Mouse (Mus musculus) frontal cortex, postnatal 10 days (tissue): ENCODE data around the gene Fam117a.

ENCODE experiments used
- DNase-seq, 2 experiments: peaks; one replicate each; pipeline ENCODE4 v3.0.0; 2022; ENCODE audit warnings: low spot score in 2 of 2, mixed read lengths in 1 of 2

Fam117a gene

DNA sequence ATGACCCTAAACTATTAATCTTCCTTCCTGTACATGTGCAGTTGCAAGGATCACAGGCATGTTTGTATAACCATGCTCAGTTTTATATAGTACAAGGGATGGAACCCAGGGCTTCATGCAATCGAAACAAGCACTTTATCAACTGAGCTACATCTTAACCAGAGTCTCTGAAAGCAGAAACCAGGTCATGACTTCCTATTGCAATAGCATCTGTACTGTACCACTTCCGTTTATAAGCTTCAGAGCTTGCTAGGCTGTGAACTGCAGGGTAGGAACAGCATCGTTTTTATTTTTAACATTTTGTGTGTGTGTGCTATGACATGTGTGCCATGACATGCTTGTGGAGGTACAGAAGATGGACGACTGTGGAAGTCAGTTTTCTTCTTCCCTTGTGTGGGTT is 3.6 kb upstream of the Fam117a start:
- DNase-seq: no peak

DNA sequence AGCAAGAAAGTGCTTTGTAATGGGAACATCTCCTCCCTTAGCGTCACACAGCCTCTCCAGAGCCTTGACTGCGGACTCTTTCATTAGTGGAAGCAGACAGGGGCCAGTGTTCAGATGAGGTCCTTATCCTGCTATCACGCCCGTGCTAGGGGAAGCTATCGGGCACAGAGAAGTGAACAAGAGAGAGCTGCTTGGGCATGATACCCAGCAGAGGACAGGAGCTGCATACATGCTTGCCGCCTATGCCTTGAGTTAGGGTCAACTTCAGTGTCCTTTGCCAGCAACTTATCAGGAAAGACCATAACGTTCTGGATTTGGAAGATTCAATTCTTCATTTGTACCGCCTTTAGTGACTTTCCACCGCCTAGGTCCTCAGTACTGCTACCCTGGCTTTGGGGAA is 3.0 kb upstream of the Fam117a start:
- no peak for DNase-seq

GRCm38 (mm10) chr11:95334448-95335060 is 2.3 kb upstream of the Fam117a start:
- DNase-seq: no peak

DNA sequence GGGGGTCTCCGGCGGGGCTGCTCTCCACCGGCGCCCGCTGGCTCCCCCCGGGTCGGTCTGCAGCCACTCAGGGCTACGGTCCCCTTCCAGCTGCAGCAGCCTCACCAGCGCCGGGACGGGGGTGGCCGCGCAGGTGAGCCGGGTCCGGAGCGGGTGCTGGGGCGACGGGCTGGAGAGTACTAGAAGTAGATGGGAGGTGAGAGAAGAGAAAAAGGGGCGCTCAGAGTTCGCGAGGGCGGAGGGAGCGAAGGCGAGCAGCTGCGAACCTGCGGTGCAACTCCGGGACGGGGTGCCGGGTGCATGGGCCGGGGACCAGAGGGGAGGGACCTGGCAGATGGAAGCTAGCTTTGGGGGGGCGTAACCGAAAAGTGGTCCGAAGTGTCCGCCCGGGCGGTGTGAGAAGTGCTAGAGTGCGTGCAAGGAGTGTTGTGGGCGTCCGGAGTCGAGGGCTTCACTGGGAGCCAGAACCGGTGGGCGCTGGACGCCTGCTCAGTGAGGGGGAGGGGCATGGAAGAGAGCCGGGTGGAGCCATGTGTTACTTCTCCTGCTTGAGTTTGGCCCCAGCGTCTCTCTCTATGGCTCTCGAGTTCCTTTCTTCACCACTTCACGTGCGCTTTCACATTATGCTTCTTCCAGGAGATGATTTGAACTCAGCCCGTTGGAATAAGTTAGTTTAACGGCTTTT is 453 bp downstream of the Fam117a start:
- DNase-seq: peak; percentile 26 to 36

GRCm38 (mm10) chr11:95337846-95338342 is 1.1 kb downstream of the Fam117a start:
- DNase-seq: no peak

DNA sequence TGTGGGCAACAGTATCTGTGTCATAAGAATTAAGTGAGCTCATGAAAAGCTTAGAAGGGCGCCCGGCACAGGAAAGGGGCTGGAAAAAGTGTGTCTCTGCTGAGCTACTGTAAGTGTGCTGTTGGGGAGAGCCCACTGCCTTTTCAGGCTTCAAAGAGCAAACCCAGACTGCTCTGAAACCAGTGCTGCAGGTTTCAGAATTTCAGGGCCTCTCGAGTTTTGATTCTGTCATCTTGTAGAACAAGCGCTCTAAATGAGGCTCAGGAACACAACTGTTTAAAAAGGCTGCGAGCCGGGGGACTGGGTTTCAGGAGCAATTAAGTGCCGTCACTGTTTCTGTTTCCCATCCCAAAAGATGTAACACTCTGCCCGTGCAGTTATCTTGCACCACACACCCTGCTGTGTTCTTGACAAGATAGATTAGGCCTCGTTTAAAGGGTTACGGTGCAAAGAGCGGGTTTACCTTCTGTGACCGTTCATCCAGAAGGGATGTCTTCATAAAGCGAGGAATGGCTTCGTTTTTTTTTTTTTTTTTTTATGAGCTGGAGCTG is 2.7 kb downstream of the Fam117a start:
- no peak for DNase-seq

- no peak for DNase-seq
These were observed 3.4 kb downstream of the Fam117a start for GRCm38 (mm10) chr11:95340259-95340658.

- DNase-seq: no peak
These were observed 3.8 kb downstream of the Fam117a start for GRCm38 (mm10) chr11:95340664-95341063.

DNA sequence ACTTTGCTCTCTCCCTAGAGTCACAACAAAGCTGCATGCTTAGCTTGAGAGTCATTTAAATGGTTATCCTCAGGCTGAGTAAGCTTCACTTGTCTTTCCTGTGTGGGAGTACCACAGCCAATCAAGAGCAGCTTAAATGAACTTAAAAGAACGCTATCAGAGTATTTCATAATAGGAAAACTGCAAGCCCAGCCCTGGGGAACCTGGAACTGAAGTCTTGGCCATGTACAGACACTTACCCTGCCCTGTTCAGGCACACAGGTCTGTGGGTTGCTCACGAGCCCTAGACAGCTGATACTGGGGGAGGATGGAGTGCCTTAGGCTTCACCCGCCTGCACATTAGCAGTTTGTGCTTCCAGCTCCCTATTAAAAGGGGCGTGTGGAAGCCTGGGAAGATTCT is 6.4 kb downstream of the Fam117a start:
- DNase-seq: no peak

GRCm38 (mm10) chr11:95344181-95344580 is 7.4 kb downstream of the Fam117a start:
- DNase-seq: no peak

DNA sequence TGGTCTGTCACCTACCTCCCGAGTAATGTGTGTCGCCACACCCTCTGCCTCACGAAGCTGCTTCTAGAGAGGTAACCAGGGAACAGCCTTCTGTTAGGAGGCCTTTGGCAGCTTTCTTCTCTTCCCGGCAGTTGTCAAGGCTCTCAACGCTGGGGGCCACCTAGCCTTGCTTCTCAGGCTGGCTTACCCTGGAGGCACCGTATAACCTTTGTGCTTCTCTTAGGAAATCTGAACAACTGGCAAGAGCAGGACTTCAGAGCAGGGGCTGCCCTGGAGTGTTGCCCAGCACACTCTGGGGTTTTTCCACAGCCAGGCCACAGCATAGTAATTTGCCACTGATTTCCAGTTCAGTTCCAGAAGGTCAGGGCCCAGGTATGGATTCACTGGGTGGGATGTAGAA is 13.5 kb downstream of the Fam117a start:
- DNase-seq: no peak

DNA sequence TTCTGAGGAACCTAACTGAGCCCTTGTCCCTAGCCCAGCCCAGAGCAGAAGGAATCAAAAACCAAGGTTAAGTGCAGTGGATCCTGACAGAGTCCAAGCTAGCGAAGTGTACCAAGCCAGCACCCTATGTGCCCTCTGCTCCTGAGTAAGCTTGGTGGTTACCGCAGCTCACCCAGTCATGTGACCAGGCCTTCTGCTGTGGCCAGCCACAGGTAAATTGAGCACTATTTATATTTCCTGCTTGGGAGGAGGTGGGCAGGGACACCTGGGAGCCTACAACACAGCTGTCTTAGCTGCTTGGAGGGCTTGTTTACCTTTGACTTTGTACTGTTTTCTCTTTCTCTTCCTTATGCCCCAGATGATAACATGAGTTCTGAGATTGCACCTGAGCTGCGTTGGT is 14.1 kb downstream of the Fam117a start:
- no peak for DNase-seq

DNA sequence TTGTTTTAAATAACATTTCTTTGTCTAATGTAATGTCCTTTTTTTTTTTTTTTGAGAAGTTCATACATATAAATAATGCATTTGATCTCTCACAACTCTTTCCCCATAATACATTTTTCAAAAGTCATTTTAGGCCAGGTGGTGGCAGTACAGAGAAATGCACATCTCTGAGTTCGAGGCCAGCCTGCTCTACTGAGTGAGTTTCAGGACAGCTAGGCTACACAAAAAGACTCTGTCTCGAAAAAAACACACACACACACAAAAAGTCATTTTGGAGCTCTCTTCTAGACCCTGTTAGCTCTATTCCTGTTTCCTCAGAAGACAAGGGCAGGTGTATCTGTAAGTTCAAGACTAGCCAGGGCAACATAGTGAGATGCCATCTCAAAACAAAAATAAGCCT is 15.9 kb downstream of the Fam117a start:
- DNase-seq: no peak

DNA sequence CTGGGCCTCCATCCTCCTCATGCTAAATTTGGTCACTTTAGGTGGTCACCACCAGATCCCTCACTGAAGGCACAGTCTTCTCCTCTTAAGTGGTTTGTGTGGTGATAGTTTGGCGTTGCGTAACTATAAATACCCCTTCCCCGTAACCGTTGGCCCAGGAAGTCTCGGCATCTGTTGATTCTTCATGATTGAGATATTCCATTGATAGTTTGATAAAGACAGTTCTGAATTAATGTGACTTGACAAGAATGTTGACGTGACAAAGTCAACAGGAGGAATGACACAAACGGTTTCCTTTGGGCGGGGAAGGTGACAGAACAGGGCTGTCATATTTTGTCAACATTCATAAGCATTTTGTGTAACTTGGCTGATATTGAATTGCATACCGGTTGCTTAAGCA is 16.4 kb downstream of the Fam117a start:
- no peak for DNase-seq

- no peak for DNase-seq
These were observed 17.6 kb downstream of the Fam117a start for GRCm38 (mm10) chr11:95354228-95354944.

DNA sequence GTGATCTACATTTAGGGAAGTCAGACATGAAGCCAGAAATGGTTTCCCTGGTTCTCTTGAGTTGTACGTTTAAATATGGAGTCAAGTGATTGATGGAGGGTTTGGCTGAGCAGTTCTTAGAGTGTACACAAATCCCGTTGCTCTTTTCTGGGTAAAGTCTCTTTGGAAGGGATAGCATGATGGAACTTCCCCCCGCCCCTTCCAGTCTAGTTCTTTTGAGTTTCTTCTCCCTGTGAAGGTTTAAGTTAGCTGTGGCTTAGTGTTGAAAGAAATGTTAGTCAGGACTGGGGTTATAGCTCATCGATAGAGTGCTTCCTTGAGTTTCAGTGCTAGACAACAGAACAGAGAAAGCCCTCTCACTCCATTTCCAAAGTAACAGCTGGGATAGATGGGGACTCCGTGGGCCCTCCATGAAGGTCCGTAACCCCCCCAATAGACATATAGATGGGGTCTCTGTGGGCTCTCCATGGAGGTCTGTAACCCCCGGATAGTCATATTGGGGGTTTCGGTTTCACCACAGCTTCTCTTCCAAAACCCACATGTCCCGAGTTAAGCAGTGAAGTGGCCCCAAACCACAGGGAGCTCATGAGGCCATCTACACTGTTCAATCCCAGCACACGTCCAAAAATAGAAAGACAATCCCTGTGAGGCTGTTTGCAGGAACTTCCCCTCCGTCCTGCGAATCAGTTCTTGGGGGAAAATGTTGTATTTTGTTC is 18.3 kb downstream of the Fam117a start:
- DNase-seq: no peak

DNA sequence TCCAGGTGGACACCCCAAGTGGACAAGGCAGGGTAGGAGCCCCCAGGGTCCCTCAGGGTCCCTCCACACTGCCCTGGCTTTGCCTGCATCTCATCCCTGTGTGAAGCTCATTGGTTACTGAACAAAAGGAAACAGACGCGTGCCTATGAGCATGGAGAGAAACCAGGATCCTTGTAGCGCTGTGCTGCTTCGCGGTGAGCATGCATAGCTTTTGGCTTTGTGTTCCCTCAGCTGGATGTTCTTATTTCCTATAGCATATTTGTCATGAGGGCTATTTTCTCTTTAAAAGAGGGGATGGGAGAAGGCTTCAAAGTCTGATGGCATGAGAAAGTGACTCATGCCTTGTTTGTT is 18.8 kb downstream of the Fam117a start:
- no peak for DNase-seq

DNA sequence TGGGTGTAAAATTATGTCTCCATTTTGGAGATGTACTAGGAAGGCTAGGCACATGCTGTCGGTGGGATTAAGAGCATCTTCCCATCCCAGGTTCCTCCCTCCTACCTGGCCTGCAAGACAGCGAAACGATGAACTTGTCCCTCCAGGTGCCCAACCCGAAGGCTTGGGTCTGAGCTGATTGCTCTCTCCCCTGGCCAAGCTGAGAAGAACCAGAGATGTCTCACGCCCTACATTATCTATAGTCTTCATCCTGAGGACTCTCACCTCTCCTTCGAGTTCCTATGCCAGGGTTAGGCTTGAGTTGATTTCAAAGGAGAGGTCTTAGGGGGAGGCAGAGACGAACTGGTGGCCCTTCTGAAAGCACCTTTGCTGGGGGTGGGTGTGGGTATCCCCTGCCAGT is 19.2 kb downstream of the Fam117a start:
- DNase-seq: no peak

- no peak for DNase-seq
These were observed 19.9 kb downstream of the Fam117a start for GRCm38 (mm10) chr11:95356469-95357273.

DNA sequence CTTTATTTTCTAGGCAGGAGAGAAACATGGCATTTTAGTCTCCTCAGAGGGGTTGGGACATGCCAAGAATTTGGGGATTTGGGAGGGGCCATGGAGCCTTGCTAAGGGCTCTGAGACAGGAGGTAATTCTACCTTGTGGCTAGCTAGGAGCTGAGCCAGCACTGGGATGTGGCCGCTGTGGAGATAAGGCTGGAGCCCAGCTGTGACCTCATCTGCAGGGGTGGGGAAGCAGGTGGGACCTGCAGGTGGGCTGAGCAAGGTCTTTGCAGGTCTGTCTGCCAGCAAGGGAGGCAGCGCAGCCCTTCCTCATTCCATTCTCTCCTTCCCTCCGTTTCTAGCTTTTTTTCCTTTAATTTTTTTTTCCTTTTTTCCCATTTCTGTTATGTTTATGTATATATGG is 21.4 kb downstream of the Fam117a start:
- no peak for DNase-seq

DNA sequence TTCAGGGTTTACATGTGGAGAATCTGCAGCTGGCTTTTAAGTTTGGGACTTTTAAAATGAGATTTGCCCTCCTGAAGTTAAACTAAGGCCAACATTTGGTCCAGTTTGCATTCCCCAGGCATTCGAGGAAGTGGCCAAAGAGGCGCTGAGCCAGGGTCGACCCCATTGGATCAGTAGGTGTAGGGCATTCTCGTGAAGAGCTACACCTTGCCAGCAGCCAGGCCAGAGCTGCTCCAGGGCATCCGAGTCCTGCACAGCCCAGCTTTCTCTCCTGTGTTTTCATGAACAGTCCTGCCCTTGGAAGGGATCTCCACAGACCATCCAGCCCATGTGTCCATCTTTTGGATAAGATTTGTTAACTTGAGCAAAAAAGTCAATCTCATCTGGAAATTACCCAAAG is 27.6 kb downstream of the Fam117a start:
- DNase-seq: no peak
